Mouse (Mus musculus) brain, embryonic 14.5 days (tissue): Measurements from ENCODE around the gene Hectd4.

Experiments used
- CTCF ChIP-seq: fragments of 200-500 bp; IDR thresholded peaks from 2 replicates; pipeline ENCODE4 v1.5.1; 2012; ENCODE audit warnings: inconsistent platforms, mild to moderate bottlenecking, moderate library complexity, borderline replicate concordance; ENCODE audit not compliant: insufficient read depth, insufficient read length; ENCODE audit errors: extremely low read depth
- POLR2A ChIP-seq: fragments of 200-500 bp; IDR thresholded peaks from 2 replicates; pipeline ENCODE4 v1.6.1; 2012; ENCODE audit warnings: mild to moderate bottlenecking, inconsistent platforms, borderline replicate concordance; ENCODE audit not compliant: poor library complexity, insufficient read depth, insufficient read length, severe bottlenecking; ENCODE audit errors: extremely low read depth

GRCm38 (mm10) chr5:121194173-121194572 lies 25.8 kb upstream of the Hectd4 start:
- no peak for TF ChIP-seq CTCF
- TF ChIP-seq POLR2A: no peak
